Mouse (Mus musculus) embryonic facial prominence, embryonic 12.5 days (tissue): ENCODE measurements around the gene Rrp8. TPM values are rescaled to one million over a fixed set of nuclear protein-coding genes. Genes with fewer than 3 reads are reported as not detected.
"Not testable (repeated sequence)": the region's sequence is repeated elsewhere in the genome, so short reads cannot be mapped to it uniquely, and the experiment has no call there.

ENCODE experiments used
- ATAC-seq: fragments of 200-750 bp; cut with Nextera tagmentation; 2 replicates; pipeline ENCODE4 v1.8.0; 2017; ENCODE audit not compliant: insufficient number of reproducible peaks, insufficient read depth, low FRiP score, low TSS enrichment
- H3K27ac ChIP-seq: fragments of 300-500 bp; sonication (generic); 2 replicates; pipeline ENCODE4 v1.5.1; 2016; ENCODE audit warnings: mild to moderate bottlenecking
- H3K27me3 ChIP-seq: fragments of 300-500 bp; sonication (generic); 2 replicates; pipeline ENCODE4 v1.6.1; 2016; ENCODE audit warnings: mild to moderate bottlenecking, moderate library complexity
- H3K36me3 ChIP-seq: fragments of 300-500 bp; sonication (generic); 2 replicates; pipeline ENCODE4 v1.6.1; 2016; ENCODE audit warnings: mild to moderate bottlenecking
- H3K4me1 ChIP-seq: fragments of 300-500 bp; sonication (generic); 2 replicates; pipeline ENCODE4 v1.6.1; 2016
- H3K4me2 ChIP-seq: fragments of 300-500 bp; sonication (generic); replicated peaks from 2 replicates; pipeline ENCODE4 v1.6.1; 2016; ENCODE audit warnings: mild to moderate bottlenecking, moderate library complexity
- H3K4me3 ChIP-seq: fragments of 300-500 bp; sonication (generic); 2 replicates; pipeline ENCODE4 v1.5.1; 2016; ENCODE audit warnings: mild to moderate bottlenecking
- H3K9ac ChIP-seq: fragments of 300-500 bp; sonication (generic); 2 replicates; pipeline ENCODE4 v1.6.1; 2016; ENCODE audit warnings: mild to moderate bottlenecking, moderate library complexity
- H3K9me3 ChIP-seq: fragments of 300-500 bp; sonication (generic); 2 replicates; pipeline ENCODE4 v1.6.1; 2016; ENCODE audit warnings: mild to moderate bottlenecking, moderate library complexity
- WGBS: fragments of 180-500 bp; shearing (Covaris S2); methylation state at CpG from one replicate; pipeline ENCODE4 v1.1.7; 2016; 5-methylcytosine and 5-hydroxymethylcytosine counted together
- polyA plus RNA-seq: library from polyadenylated mRNA; unstranded; fragments of >200 nt; fragmentation: Nextera tagmentation; extraction: Ambion mirVana; gene quantifications from 2 replicates; pipeline ENCODE4 v1.2.1, GENCODE M21; 2016

Gene Rrp8
- polyA plus RNA-seq, 1 experiment from 2014 or later: 46.1 TPM

DNA sequence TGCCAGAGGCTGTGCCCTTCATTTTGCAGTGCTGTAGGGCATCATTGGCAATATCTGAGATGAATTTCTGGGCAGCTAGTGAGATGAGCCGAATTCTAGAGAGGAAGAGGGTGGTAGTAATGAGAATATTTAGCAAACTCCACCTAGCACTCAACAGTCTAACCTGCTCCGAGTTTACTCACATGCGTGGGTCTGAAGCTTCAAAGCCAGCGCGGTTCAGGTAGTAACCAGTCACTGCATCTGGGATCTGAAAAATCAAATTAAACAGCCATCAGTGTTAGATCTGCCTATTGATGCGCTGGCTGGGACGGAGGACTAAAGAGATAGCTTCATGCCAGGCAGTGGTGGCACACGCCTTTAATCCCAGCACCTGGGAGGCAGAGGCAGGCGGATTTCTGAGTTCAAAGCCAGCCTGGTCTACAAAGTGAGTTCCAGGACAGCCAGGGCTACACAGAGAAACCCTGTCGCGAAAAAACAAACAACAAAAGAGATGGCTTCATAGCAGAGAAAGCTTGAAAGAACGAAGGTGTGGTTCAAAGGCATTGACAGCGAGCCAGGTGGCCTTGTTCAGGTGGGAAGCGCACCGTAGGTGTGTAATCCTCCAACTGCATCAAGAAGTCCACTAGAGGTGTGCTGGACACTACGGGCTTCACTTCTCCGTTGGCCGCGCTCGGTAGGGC lies 6.2 kb upstream of the Rrp8 start:
- H3K4me1 ChIP-seq: peaks cover 16% of the 10 kb centered on the region
- not testable (repeated sequence) for ATAC-seq, H3K9me3 ChIP-seq, H3K27me3 ChIP-seq
- H3K4me3 ChIP-seq: peak overlapping the region; percentile 99
- H3K4me2 ChIP-seq: peak overlapping the region; percentile 89
- 34% methylated on average over 20 of the region's 20 CpGs for WGBS
- peak overlapping the region; percentile 93 for H3K9ac ChIP-seq
- peak overlapping the region; percentile 72; the same call in 1 of the 2 replicates for H3K27ac ChIP-seq
- H3K36me3 ChIP-seq: peaks cover 40% of the 10 kb centered on the region

DNA sequence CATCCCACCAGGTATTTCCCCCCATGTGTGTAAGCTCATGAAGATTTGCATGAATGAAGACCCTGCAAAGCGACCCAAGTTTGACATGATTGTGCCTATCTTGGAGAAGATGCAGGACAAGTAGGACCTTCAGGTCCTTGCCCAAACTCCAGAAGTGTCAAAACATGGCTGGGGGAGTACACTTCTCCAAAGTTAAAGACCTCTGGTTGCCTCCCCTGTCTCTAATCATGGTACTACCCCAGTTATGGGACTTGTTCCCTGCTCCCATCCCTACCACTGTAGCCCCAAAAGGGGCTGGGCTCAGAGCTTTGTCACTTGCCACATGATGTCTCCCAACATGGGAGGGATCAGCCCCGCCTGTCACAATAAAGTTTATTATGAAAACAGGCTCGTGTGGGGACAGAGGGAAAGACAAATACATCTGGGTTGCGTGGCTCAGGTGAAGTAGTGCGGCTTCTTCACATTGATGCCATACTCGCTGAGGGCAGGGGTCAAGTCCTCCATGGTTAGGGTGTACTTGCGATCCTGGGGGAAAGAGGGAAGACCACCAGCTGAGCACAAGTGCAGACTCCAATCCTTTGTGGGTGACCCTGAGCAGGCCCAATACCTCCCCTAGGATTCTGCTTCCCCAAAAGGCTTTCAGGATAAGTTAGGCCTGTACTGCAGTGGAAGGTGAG lies 5.5 kb upstream of the Rrp8 start:
- WGBS: 77% methylated on average over 7 of the region's 7 CpGs
- H3K27ac ChIP-seq, ATAC-seq, H3K27me3 ChIP-seq, H3K9me3 ChIP-seq: not testable (repeated sequence)
- H3K4me3 ChIP-seq: peak overlapping the region; percentile 99; the same call in 1 of the 2 replicates
- peaks cover 40% of the 10 kb centered on the region for H3K36me3 ChIP-seq
- H3K4me1 ChIP-seq: peaks cover 23% of the 10 kb centered on the region
- H3K4me2 ChIP-seq: peak overlapping the region; percentile 89; the same call in 1 of the 2 replicates
- peak overlapping the region; percentile 93 for H3K9ac ChIP-seq

DNA sequence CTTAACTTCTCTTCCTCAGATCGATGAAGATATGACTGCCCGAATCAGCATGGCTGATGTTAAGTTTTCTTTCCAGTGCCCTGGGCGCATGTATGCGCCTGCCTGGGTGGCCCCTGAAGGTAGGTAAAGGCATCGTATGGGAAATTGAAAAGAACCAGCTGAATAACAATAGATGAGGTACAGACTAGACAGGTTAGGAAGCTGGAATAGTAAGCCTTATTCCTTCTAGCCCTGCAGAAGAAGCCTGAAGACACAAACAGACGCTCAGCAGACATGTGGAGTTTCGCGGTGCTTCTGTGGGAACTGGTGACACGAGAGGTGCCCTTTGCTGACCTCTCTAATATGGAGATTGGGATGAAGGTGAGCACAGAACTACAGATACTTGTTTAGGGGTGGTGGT lies 4.8 kb upstream of the Rrp8 start:
- WGBS: 91% methylated on average over 9 of the region's 9 CpGs
- Histone ChIP-seq H3K9ac (no peak overlapping the region), H3K27me3 (no peaks in the 10 kb centered on the region), H3K4me2 (no peak overlapping the region), H3K27ac (no peak overlapping the region), H3K4me1 (peaks cover 26% of the 10 kb centered on the region), H3K4me3 (no peak overlapping the region), H3K9me3 (no peaks in the 10 kb centered on the region), H3K36me3 (peaks cover 40% of the 10 kb centered on the region)
- ATAC-seq: no peak

DNA sequence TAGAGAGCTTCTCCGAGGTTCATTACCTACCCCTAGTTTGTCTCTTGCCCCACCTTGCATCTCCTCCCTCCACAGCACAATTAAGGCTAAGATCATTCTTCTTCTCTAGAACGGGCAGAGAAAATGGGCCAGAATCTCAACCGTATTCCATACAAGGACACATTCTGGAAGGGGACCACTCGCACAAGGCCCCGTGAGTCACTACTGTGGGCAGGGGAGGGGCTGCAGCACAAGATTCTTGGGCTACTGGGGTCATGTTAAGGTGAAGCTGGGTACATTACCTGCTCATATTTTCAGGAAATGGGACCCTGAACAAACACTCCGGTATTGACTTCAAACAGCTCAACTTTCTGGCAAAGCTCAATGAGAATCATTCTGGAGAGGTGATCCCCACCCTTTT lies 3.7 kb upstream of the Rrp8 start:
- H3K9ac ChIP-seq: no peak overlapping the region
- no peak overlapping the region for H3K4me3 ChIP-seq
- 80% methylated on average over 6 of the region's 6 CpGs for whole genome bisulfite sequencing
- H3K27ac ChIP-seq: no peak overlapping the region
- H3K36me3 ChIP-seq: peaks cover 32% of the 10 kb centered on the region
- no peak overlapping the region for H3K4me2 ChIP-seq
- ATAC-seq: no peak
- H3K9me3 ChIP-seq: no peaks in the 10 kb centered on the region
- peaks cover 26% of the 10 kb centered on the region for H3K4me1 ChIP-seq
- no peaks in the 10 kb centered on the region for H3K27me3 ChIP-seq

DNA sequence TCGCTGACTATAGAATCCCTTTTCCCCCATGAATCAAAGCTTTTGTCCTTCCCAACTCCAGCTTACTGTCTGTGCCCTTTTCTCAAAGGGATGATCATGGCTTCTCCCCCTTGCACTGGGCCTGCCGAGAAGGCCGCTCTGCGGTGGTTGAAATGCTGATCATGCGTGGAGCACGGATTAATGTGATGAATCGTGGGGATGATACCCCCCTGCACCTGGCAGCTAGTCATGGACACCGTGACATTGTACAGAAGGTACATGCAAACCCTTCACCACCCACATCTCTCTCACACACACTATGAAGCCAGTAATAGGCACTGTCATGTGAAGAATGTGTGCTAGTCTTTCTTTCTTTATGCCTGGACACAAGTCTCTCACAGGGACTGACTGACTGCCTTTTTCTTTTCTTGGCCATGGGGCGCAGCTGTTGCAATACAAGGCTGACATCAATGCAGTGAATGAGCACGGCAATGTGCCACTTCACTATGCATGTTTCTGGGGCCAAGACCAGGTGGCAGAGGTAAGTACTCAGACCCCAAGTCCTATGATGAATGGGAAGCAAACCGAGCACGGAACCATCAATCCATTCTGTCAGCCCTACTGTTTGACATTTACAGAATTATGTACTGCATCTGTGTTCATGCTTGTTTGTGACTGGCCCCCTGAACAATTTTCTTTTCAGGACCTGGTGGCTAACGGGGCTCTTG lies 3.1 kb upstream of the Rrp8 start:
- Histone ChIP-seq H3K9ac (no peak overlapping the region), H3K36me3 (peaks cover 32% of the 10 kb centered on the region), H3K27ac (no peak overlapping the region), H3K27me3 (no peaks in the 10 kb centered on the region), H3K4me2 (no peak overlapping the region), H3K4me1 (peaks cover 26% of the 10 kb centered on the region), H3K4me3 (no peak overlapping the region), H3K9me3 (no peaks in the 10 kb centered on the region)
- no peak for ATAC-seq
- 91% methylated on average over 13 of the region's 13 CpGs for WGBS

DNA sequence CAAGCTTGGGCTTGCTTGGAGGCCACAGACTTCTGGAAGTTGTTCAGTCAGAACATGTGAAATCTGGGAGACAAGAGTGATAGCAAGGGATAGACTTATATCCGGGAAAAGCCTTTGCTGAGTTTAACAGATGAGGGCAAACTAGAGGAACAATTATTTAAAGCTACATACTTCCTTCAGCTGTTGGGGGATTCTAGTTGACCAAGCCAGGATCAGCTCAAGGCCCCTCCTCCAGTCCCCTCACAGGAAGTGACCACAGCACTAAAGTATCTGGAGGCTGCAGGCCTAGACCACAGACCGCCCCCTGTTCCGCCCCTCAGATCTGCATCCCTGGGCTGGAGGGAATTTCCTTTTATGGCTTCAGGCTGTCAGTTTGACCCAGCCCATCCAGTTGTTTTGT lies 1.8 kb upstream of the Rrp8 start:
- ATAC-seq: 0 out of 2 replicates have a peak, but pooled peaks have one; percentile 48
- peaks cover 32% of the 10 kb centered on the region for H3K4me1 ChIP-seq
- H3K4me3 ChIP-seq: no peak overlapping the region

DNA sequence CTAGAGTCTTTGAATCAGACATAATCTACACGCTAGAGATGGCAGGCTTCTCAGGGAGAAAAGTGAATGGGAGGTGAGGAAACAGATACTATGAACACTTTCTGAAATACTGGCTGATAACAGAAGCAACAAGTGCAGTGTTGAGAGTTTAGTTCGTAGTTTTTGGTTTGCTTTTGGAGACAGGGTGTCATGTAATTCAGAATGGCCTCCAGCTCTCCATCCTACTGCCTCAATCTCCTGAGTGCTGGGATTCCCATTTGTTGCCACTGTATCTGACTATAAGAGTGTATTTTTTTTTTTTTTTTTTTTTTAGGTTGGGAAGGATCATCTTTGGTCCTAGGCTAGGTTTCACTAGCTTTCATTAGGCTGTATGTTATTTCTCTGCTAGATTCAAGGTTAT lies 1.1 kb upstream of the Rrp8 start:
- Histone ChIP-seq H3K4me1 (peaks cover 29% of the 10 kb centered on the region), H3K27me3 (no peaks in the 10 kb centered on the region), H3K9ac (no peak overlapping the region), H3K4me2 (peak overlapping the region; percentile 70), H3K36me3 (peaks cover 45% of the 10 kb centered on the region), H3K9me3 (no peaks in the 10 kb centered on the region), H3K4me3 (no peak overlapping the region), H3K27ac (no peak overlapping the region)
- no peak for ATAC-seq
- 69% methylated on average over 2 of the region's 2 CpGs for WGBS

More for the DNA sequence above, 1.8 kb upstream of the Rrp8 start:
- peaks cover 39% of the 10 kb centered on the region for H3K36me3 ChIP-seq
- H3K4me2 ChIP-seq: peak overlapping the region; percentile 70
- peak overlapping the region; percentile 80 for H3K27ac ChIP-seq
- no peaks in the 10 kb centered on the region for H3K27me3 ChIP-seq
- H3K9ac ChIP-seq: no peak overlapping the region
- no peaks in the 10 kb centered on the region for H3K9me3 ChIP-seq
- 11% methylated on average over 3 of the region's 3 CpGs for WGBS

DNA sequence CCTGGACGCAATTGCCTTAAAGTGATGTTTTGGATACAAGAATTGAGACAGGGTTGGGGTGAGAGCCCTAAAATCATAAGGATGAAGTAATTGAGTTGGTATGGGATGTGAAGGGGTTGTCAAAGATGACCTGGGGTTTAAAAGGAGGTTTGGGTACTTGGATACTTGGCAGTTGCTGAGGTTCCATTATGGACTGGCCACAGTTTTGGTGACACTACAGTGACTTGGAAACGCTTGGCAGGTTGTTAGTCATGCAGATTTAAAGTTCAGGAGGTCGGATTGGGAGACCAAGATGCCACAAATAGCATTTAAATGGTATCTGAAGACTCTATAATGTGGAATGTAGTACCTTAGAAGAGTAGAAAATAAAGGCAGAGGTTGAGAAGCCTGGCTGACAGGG lies 463 bp upstream of the Rrp8 start:
- Histone ChIP-seq H3K9me3 (no peaks in the 10 kb centered on the region), H3K27ac (no peak overlapping the region), H3K4me3 (peak overlapping the region; percentile 66), H3K27me3 (no peaks in the 10 kb centered on the region), H3K4me1 (peaks cover 24% of the 10 kb centered on the region), H3K4me2 (peak overlapping the region; percentile 70), H3K36me3 (peaks cover 47% of the 10 kb centered on the region), H3K9ac (peak overlapping the region; percentile 91; the same call in 1 of the 2 replicates)
- ATAC-seq: no peak
- 37% methylated on average over 3 of the region's 3 CpGs for WGBS

DNA sequence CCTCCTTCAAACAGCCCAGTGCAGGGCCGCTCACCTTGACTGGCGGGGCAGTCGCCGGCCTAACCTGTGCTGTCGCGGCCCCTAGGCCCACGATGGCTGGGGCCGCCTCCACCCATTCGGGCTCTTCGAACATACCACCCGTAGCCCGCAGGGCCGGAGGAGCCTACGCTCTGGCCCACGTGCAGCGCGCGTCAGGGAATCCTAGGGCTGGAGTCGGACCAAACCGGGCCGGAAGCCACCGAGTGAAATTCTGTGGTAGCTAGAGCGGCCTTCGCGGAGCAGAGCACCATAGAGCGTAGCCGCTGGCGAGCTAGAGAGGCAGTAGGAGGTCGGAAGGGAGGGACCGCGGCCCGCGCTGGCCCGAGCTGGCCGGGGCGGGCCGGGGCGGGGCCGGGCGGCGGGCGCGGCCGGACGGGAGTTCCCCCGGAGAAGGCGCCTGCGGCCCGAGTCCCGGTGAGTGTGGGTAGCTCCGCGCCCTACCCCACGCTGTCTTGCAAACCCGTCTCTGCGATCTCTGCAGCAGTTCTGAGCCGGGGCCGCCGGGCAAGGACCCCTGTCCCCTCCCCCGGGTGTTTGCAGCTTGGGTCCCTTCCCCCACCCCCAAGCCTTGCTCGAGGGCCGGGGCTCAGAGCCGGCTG lies 802 bp downstream of the Rrp8 start, which contains the start of gene Ilk:
Ilk (plus strand) TSS at position 329 of the 638 bp plus-strand sequence.
- H3K27ac ChIP-seq: peak within 1 kb of the TSS; percentile 86
- no peaks in the 10 kb centered on the region for H3K9me3 ChIP-seq
- H3K4me2 ChIP-seq: peak within 1 kb of the TSS; percentile 70
- ATAC-seq: peak; percentile 96
- H3K4me1 ChIP-seq: peaks cover 24% of the 10 kb centered on the region
- H3K9ac ChIP-seq: peak within 1 kb of the TSS; percentile 91
- WGBS: under 1% methylated on average over 39 of the region's 62 CpGs
- H3K36me3 ChIP-seq: peaks cover 47% of the 10 kb centered on the region
- H3K4me3 ChIP-seq: peak within 1 kb of the TSS; percentile 66
- no peaks in the 10 kb centered on the region for H3K27me3 ChIP-seq

DNA sequence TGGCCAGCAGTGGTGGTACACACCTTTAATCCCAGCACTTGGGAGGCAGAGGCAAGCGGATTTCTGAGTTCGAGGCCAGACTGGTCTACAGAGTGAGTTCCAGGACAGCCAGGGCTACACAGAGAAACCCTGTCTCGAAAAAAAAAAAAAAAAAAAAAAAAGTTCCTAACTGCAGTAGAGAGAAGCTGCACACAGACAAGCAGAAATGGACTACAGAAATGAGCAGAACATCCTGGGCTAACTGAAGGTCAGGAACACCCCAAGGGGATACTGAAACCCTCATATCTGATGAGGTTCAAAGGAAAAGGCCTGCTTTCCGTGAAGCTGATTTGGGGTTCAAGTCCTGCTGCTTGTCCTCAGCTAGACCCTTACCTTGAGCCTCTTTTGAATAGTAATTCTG lies 1.7 kb downstream of the Rrp8 start:
- H3K27ac ChIP-seq: 0 out of 2 replicates have a peak overlapping the region, but pooled peaks have one; percentile 86
- H3K36me3 ChIP-seq: peaks cover 47% of the 10 kb centered on the region
- peaks cover 24% of the 10 kb centered on the region for H3K4me1 ChIP-seq
- H3K9me3 ChIP-seq, ATAC-seq, H3K27me3 ChIP-seq: not testable (repeated sequence)
- peak overlapping the region; percentile 70 for H3K4me2 ChIP-seq
- WGBS: 38% methylated on average over 4 of the region's 4 CpGs
- H3K4me3 ChIP-seq: peak overlapping the region; percentile 66
- peak overlapping the region; percentile 91 for H3K9ac ChIP-seq

DNA sequence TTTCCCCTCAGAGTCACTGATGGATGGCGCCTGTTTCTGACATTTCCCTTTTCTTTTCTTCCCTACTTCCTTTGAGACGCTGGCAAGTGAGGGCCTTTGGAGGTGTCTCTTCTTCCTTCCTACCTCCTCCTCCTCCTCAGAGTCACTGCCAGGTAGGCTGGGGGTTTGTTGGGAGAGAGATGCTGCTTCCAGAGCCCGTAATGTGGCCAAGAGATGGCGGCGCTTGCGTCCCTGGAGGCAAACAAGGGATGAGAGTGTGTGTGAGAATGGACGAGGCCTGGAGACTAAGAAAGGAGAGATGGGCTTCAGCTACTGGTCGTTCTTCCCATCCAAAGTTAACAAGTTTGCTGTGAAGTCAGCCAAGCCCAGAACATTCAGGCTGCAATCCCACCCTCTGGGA lies 2.4 kb downstream of the Rrp8 start:
- Histone ChIP-seq H3K4me3 (no peak overlapping the region), H3K27me3 (no peaks in the 10 kb centered on the region), H3K36me3 (peaks cover 46% of the 10 kb centered on the region), H3K9ac (0 out of 2 replicates have a peak overlapping the region, but pooled peaks have one; percentile 17), H3K4me2 (peak overlapping the region; percentile 70), H3K4me1 (peaks cover 24% of the 10 kb centered on the region), H3K27ac (no peak overlapping the region), H3K9me3 (no peaks in the 10 kb centered on the region)
- ATAC-seq: no peak
- WGBS: 88% methylated on average over 8 of the region's 8 CpGs
